Mouse (Mus musculus) adrenal gland, postnatal 25 days (tissue): ENCODE measurements at regions not wholly inside any gene's neighbourhood (a gene's known extent, or its start where the extent isn't known, plus 50 kb on each side); places are given as distances from the start of the nearest gene placed in this dataset.

Experiments
- DNase-seq: peaks from one replicate; pipeline ENCODE4 v3.0.0; 2021; ENCODE audit warnings: mixed read lengths

- DNase-seq, result no peak
Observed at GRCm38 (mm10) chr4:140463296-140463695, 202.5 kb downstream of the Arhgef10l start.

- no peak for DNase-seq
Observed at GRCm38 (mm10) chr4:140461317-140461716, 204.5 kb downstream of the Arhgef10l start.

GRCm38 (mm10) chr4:140449062-140449461, 202.5 kb upstream of the Igsf21 start:
- no peak for DNase-seq

- no peak for DNase-seq
Observed at GRCm38 (mm10) chr4:140446455-140446854, 199.9 kb upstream of the Igsf21 start.

- peak; percentile 18 for DNase-seq
Observed at GRCm38 (mm10) chr4:140445931-140446330, 199.3 kb upstream of the Igsf21 start.

GRCm38 (mm10) chr4:140443221-140443620, 196.6 kb upstream of the Igsf21 start:
- no peak for DNase-seq

- no peak for DNase-seq
Observed at GRCm38 (mm10) chr4:140441805-140442204, 195.2 kb upstream of the Igsf21 start.

GRCm38 (mm10) chr4:140439856-140440255, 193.3 kb upstream of the Igsf21 start:
- DNase-seq, result peak; percentile 40

- no peak for DNase-seq
Observed at GRCm38 (mm10) chr4:140436030-140436429, 189.4 kb upstream of the Igsf21 start.

- no peak for DNase-seq
Observed at GRCm38 (mm10) chr4:140433744-140434542, 187.4 kb upstream of the Igsf21 start.

- DNase-seq, result no peak
Observed at GRCm38 (mm10) chr4:140432101-140432500, 185.5 kb upstream of the Igsf21 start.

- DNase-seq, result no peak
Observed at GRCm38 (mm10) chr4:140427039-140427438, 180.5 kb upstream of the Igsf21 start.

GRCm38 (mm10) chr4:140423791-140424190, 177.2 kb upstream of the Igsf21 start:
- no peak for DNase-seq

- peak; percentile 29 for DNase-seq
Observed at GRCm38 (mm10) chr4:140421926-140422585, 175.5 kb upstream of the Igsf21 start.

- no peak for DNase-seq
Observed at GRCm38 (mm10) chr4:140419720-140420412, 173.3 kb upstream of the Igsf21 start.

GRCm38 (mm10) chr4:140412312-140412930, 165.8 kb upstream of the Igsf21 start:
- no peak for DNase-seq

- no peak for DNase-seq
Observed at GRCm38 (mm10) chr4:140408446-140408845, 161.9 kb upstream of the Igsf21 start.

GRCm38 (mm10) chr4:140406913-140407312, 160.3 kb upstream of the Igsf21 start:
- DNase-seq, result no peak

- no peak for DNase-seq
Observed at GRCm38 (mm10) chr4:140405993-140406881, 159.7 kb upstream of the Igsf21 start.

- DNase-seq, result no peak
Observed at GRCm38 (mm10) chr4:140405427-140405826, 158.8 kb upstream of the Igsf21 start.

GRCm38 (mm10) chr4:140403128-140403527, 156.5 kb upstream of the Igsf21 start:
- DNase-seq, result no peak

GRCm38 (mm10) chr4:140402319-140402718, 155.7 kb upstream of the Igsf21 start:
- no peak for DNase-seq
